Mouse (Mus musculus): Measurements from ENCODE around the gene Traf7. TPM values are rescaled to one million over a fixed set of nuclear protein-coding genes. Genes with fewer than 3 reads are reported as not detected.

Traf7 gene
- polyA plus RNA-seq, 1 experiment from 2014 or later = 39.7 TPM

DNA sequence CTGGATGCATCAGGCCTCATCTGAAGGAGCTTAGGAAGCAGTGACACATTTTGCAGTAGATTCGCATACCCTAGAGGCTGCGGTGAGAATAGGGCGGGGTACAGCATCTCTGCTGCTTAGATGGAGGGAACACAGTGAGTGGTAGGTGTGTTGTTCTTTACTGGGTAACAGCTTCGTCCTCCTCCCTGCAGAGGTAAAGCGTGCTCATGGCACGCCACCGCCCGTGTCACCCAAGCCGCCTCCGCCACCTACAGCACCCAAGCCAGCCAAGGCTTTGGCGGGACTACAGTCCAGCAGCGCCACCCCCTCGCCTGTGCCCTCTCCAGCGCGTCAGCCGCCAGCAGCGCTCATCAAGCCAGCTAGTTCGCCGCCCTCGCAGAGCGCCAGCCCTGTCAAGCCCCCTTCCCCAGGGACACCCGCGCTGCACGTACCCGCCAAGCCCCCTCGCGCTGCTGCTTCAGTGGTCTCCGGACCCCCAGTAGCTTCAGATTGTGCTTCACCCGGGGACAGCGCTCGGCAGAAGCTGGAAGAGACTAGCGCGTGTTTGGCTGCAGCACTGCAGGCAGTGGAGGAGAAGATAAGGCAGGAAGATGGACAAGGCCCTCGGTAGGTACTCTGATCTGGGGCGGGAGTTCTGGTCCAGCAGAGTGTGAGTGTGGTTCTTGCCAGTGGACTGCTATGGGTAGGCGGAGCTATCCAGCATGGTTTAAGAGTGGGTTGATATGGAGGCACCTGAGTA is 21.2 kb downstream of the Traf7 start:
- Histone ChIP-seq H3K27ac (ENCODE audit: low read depth, low read length) (no peak overlapping the region), H3K4me3 (ENCODE audit: low read depth, low read length) (no peak overlapping the region), H3K4me2 (replicated peaks; ENCODE audit: low read depth) (peak overlapping the region; percentile 54), H3K9ac (ENCODE audit: low read depth, low read length) (no peak overlapping the region), H3K27me3 (replicated peaks; ENCODE audit: control insufficient read depth, insufficient read depth, low read length) (no peaks in the 10 kb centered on the region), H3K36me3 (ENCODE audit: control insufficient read depth, insufficient read depth) (peaks cover 39% of the 10 kb centered on the region), H3K4me1 (replicated peaks; ENCODE audit: control insufficient read depth, insufficient read depth, low read length) (0 out of 2 replicates have a peak, but pooled peaks cover 6% of the 10 kb centered on the region), H3K9me3 (ENCODE audit: control insufficient read depth) (no peaks in the 10 kb centered on the region)
- TF ChIP-seq CTCF (IDR thresholded peaks at IDR 0.05; ENCODE audit: low read depth) = 0 out of 2 replicates have a peak, but pooled peaks have one; percentile 6
- 36% methylated on average over 36 of the region's 36 CpGs for WGBS
- ATAC-seq = peak; percentile 27; the same call in 1 of the 2 replicates

- Histone ChIP-seq H3K36me3 (ENCODE audit: control insufficient read depth, insufficient read depth) (peaks cover 28% of the 10 kb centered on the region), H3K4me1 (replicated peaks; ENCODE audit: control insufficient read depth, insufficient read depth, low read length) (0 out of 2 replicates have a peak, but pooled peaks cover 6% of the 10 kb centered on the region), H3K9me3 (ENCODE audit: control insufficient read depth) (no peaks in the 10 kb centered on the region), H3K4me3 (ENCODE audit: low read depth, low read length) (no peak overlapping the region), H3K4me2 (replicated peaks; ENCODE audit: low read depth) (no peak overlapping the region), H3K27me3 (replicated peaks; ENCODE audit: control insufficient read depth, insufficient read depth, low read length) (no peaks in the 10 kb centered on the region), H3K9ac (ENCODE audit: low read depth, low read length) (no peak overlapping the region), H3K27ac (ENCODE audit: low read depth, low read length) (no peak overlapping the region)
- TF ChIP-seq CTCF (IDR thresholded peaks at IDR 0.05; ENCODE audit: low read depth) = no peak
- no peak for ATAC-seq
- 95% methylated on average over 30 of the region's 30 CpGs for WGBS
Measured at GRCm38 (mm10) chr17:24505286-24505955, 22.3 kb downstream of the Traf7 start.

GRCm38 (mm10) chr17:24504085-24504484 is 23.7 kb downstream of the Traf7 start:
- H3K4me3 ChIP-seq (ENCODE audit: low read depth, low read length) = no peak overlapping the region
- no peak for ATAC-seq
- TF ChIP-seq CTCF (IDR thresholded peaks at IDR 0.05; ENCODE audit: low read depth) = no peak
- no peak overlapping the region for H3K27ac ChIP-seq (ENCODE audit: low read depth, low read length)
- H3K4me2 ChIP-seq (replicated peaks; ENCODE audit: low read depth) = no peak overlapping the region
- no peaks in the 10 kb centered on the region for H3K9me3 ChIP-seq (ENCODE audit: control insufficient read depth)
- H3K4me1 ChIP-seq (replicated peaks; ENCODE audit: control insufficient read depth, insufficient read depth, low read length) = 0 out of 2 replicates have a peak, but pooled peaks cover 6% of the 10 kb centered on the region
- H3K27me3 ChIP-seq (replicated peaks; ENCODE audit: control insufficient read depth, insufficient read depth, low read length) = no peaks in the 10 kb centered on the region
- peaks cover 15% of the 10 kb centered on the region for H3K36me3 ChIP-seq (ENCODE audit: control insufficient read depth, insufficient read depth)
- no peak overlapping the region for H3K9ac ChIP-seq (ENCODE audit: low read depth, low read length)
- 82% methylated on average over 10 of the region's 10 CpGs for WGBS

GRCm38 (mm10) chr17:24502208-24502607 is 25.5 kb downstream of the Traf7 start:
- H3K4me1 ChIP-seq (replicated peaks; ENCODE audit: control insufficient read depth, insufficient read depth, low read length) = 0 out of 2 replicates have a peak, but pooled peaks cover 3% of the 10 kb centered on the region
- H3K4me3 ChIP-seq (ENCODE audit: low read depth, low read length) = no peak overlapping the region
- H3K27me3 ChIP-seq (replicated peaks; ENCODE audit: control insufficient read depth, insufficient read depth, low read length) = no peaks in the 10 kb centered on the region
- H3K9me3 ChIP-seq (ENCODE audit: control insufficient read depth) = no peaks in the 10 kb centered on the region
- peak; percentile 61 for TF ChIP-seq CTCF (IDR thresholded peaks at IDR 0.05; ENCODE audit: low read depth)
- H3K36me3 ChIP-seq (ENCODE audit: control insufficient read depth, insufficient read depth) = peaks cover 3% of the 10 kb centered on the region; the same call in 1 of the 2 replicates
- H3K9ac ChIP-seq (ENCODE audit: low read depth, low read length) = no peak overlapping the region
- ATAC-seq = no peak
- H3K4me2 ChIP-seq (replicated peaks; ENCODE audit: low read depth) = no peak overlapping the region
- H3K27ac ChIP-seq (ENCODE audit: low read depth, low read length) = no peak overlapping the region
- WGBS = 44% methylated on average over 11 of the region's 11 CpGs

DNA sequence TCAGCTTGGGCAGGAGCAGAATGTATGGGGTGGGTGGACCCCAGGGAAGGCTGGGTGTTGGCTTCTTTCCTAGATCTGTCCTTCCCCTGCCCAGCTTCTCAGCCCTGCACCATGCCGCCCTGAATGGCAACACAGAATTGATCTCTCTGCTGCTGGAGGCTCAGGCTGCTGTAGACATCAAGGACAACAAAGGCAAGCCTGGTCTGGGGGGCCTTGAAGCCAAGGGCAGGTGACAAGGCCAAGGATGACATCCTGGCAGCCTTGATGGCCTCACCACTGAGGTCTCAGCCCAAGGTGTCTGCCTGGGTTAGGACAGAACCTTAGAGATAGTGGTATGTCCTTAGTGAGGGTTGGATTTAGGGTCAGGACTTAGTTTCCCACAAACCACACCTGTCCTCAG is 31.7 kb downstream of the Traf7 start:
- Histone ChIP-seq H3K27me3 (replicated peaks; ENCODE audit: control insufficient read depth, insufficient read depth, low read length) (0 out of 2 replicates have a peak, but pooled peaks cover under 1% of the 10 kb centered on the region), H3K9ac (ENCODE audit: low read depth, low read length) (no peak overlapping the region), H3K27ac (ENCODE audit: low read depth, low read length) (no peak overlapping the region), H3K4me1 (replicated peaks; ENCODE audit: control insufficient read depth, insufficient read depth, low read length) (no peaks in the 10 kb centered on the region), H3K9me3 (ENCODE audit: control insufficient read depth) (no peaks in the 10 kb centered on the region), H3K36me3 (ENCODE audit: control insufficient read depth, insufficient read depth) (no peaks in the 10 kb centered on the region), H3K4me3 (ENCODE audit: low read depth, low read length) (no peak overlapping the region), H3K4me2 (replicated peaks; ENCODE audit: low read depth) (no peak overlapping the region)
- no peak for TF ChIP-seq CTCF (IDR thresholded peaks at IDR 0.05; ENCODE audit: low read depth)
- 62% methylated on average over 1 of the region's 1 CpGs for WGBS
- no peak for ATAC-seq

DNA sequence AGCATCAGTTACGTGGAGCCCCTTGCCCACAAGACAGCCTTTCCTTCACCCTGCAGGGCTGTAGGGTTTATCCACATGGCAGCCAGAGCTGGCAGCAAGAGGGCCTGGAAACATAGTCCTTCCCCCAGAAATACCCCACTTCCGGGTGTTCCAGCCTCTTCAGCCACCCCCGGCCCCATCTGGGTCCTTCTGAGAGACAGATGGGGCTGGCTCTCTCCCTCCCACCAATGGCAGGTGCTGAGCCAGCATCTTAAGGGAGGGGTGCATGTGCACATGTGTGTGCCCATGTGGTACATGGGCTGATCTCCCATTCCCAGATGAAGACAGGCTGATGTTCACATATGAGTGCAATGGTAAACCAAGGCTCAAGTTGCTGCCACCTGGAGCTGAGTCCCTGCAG is 32.3 kb downstream of the Traf7 start:
- Histone ChIP-seq H3K4me3 (ENCODE audit: low read depth, low read length) (no peak overlapping the region), H3K36me3 (ENCODE audit: control insufficient read depth, insufficient read depth) (no peaks in the 10 kb centered on the region), H3K9ac (ENCODE audit: low read depth, low read length) (no peak overlapping the region), H3K4me1 (replicated peaks; ENCODE audit: control insufficient read depth, insufficient read depth, low read length) (no peaks in the 10 kb centered on the region), H3K27ac (ENCODE audit: low read depth, low read length) (no peak overlapping the region), H3K9me3 (ENCODE audit: control insufficient read depth) (no peaks in the 10 kb centered on the region), H3K27me3 (replicated peaks; ENCODE audit: control insufficient read depth, insufficient read depth, low read length) (0 out of 2 replicates have a peak, but pooled peaks cover 5% of the 10 kb centered on the region), H3K4me2 (replicated peaks; ENCODE audit: low read depth) (no peak overlapping the region)
- WGBS = 82% methylated on average over 3 of the region's 3 CpGs
- ATAC-seq = no peak
- TF ChIP-seq CTCF (IDR thresholded peaks at IDR 0.05; ENCODE audit: low read depth) = no peak

All from intestine, postnatal 0 days (tissue).